Mouse (Mus musculus): ENCODE data around the gene Gm10644.
A peak's percentile ranks its signal among the peaks of the same experiment; 100 is the strongest.

Gene Gm10644

GRCm38 (mm10) chr8:83935435-83935834, 19.6 kb downstream of the Gm10644 start:
- DNase-seq (ENCODE audit: low spot score in 2 of 2) = no peak

GRCm38 (mm10) chr8:83934994-83935393, 20.0 kb downstream of the Gm10644 start:
- DNase-seq (ENCODE audit: low spot score in 2 of 2) = no peak

- no peak for DNase-seq (ENCODE audit: low spot score in 2 of 2)
Observed at GRCm38 (mm10) chr8:83934222-83934621, 20.8 kb downstream of the Gm10644 start.

- no peak for DNase-seq (ENCODE audit: low spot score in 2 of 2)
Observed at GRCm38 (mm10) chr8:83926266-83926665, 28.7 kb downstream of the Gm10644 start.

- no peak for DNase-seq (ENCODE audit: low spot score in 2 of 2)
Observed at GRCm38 (mm10) chr8:83924585-83924984, 30.4 kb downstream of the Gm10644 start.

GRCm38 (mm10) chr8:83922727-83923126, 32.3 kb downstream of the Gm10644 start:
- DNase-seq (ENCODE audit: low spot score in 2 of 2) = no peak

- DNase-seq (ENCODE audit: low spot score in 2 of 2) = peak; percentile 56 to 65
Observed at GRCm38 (mm10) chr8:83921558-83921957, 33.4 kb downstream of the Gm10644 start.

- no peak for DNase-seq (ENCODE audit: low spot score in 2 of 2)
Observed at GRCm38 (mm10) chr8:83917566-83917965, 37.4 kb downstream of the Gm10644 start.

- no peak for DNase-seq (ENCODE audit: low spot score in 2 of 2)
Observed at GRCm38 (mm10) chr8:83916015-83916414, 39.0 kb downstream of the Gm10644 start.

- DNase-seq (ENCODE audit: low spot score in 2 of 2) = no peak
Observed at GRCm38 (mm10) chr8:83914860-83915259, 40.1 kb downstream of the Gm10644 start.

- DNase-seq (ENCODE audit: low spot score in 2 of 2) = no peak
Observed at GRCm38 (mm10) chr8:83914232-83914631, 40.8 kb downstream of the Gm10644 start.

GRCm38 (mm10) chr8:83911809-83912731, 42.9 kb downstream of the Gm10644 start:
- no peak for DNase-seq (ENCODE audit: low spot score in 2 of 2)

- DNase-seq (ENCODE audit: low spot score in 2 of 2) = no peak
Observed at GRCm38 (mm10) chr8:83909311-83909710, 45.7 kb downstream of the Gm10644 start.

GRCm38 (mm10) chr8:83908583-83908982, 46.4 kb downstream of the Gm10644 start:
- no peak for DNase-seq (ENCODE audit: low spot score in 2 of 2)

GRCm38 (mm10) chr8:83902961-83903666, 51.9 kb downstream of the Gm10644 start:
- DNase-seq (ENCODE audit: low spot score in 2 of 2) = no peak

GRCm38 (mm10) chr8:83901566-83902485, 53.2 kb downstream of the Gm10644 start:
- no peak for DNase-seq (ENCODE audit: low spot score in 2 of 2)

GRCm38 (mm10) chr8:83900957-83901270, 54.1 kb downstream of the Gm10644 start:
- DNase-seq (ENCODE audit: low spot score in 2 of 2) = no peak

- no peak for DNase-seq (ENCODE audit: low spot score in 2 of 2)
Observed at GRCm38 (mm10) chr8:83900266-83900956, 54.6 kb downstream of the Gm10644 start.

GRCm38 (mm10) chr8:83899363-83900252, 55.4 kb downstream of the Gm10644 start, which contains the start of gene Adgrl1:
Gene Adgrl1, plus strand, starts transcription at chr8:83900105.
- DNase-seq (ENCODE audit: low spot score in 2 of 2) = peak; percentile 81

GRCm38 (mm10) chr8:83898985-83899362, 56.0 kb downstream of the Gm10644 start:
- peak; percentile 28 to 36 for DNase-seq (ENCODE audit: low spot score in 2 of 2)
